Mouse (Mus musculus) MN1 (cell line): Measurements from ENCODE around the gene Dusp16.

Experiments used
- DNase-seq: peaks from one replicate; pipeline ENCODE4 v3.0.0-alpha.2; 2016; ENCODE audit warnings: low spot score

Dusp16 gene

GRCm38 (mm10) chr6:134733800-134734221 lies 58.6 kb downstream of the Dusp16 start:
- DNase-seq, result peak; percentile 87

GRCm38 (mm10) chr6:134732813-134733212 lies 59.6 kb downstream of the Dusp16 start:
- no peak for DNase-seq

DNA sequence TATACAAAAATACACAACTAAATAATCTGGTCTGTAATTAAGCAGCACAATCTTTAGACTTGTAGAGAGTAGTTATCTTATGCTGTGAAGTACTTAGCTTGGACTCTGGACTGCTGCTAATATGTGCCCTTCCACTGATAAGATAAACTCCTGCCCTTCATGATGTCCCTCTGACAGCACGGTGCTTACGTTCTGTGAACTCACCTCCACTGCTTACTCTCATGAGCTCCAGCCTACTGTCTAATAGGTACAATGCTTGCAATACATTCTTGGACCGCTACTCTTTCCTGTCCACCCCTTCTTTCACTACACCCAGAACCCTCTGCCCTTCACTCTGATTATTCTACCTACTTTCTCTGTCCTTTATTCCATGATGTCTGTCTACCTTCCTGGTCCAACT lies 61.4 kb downstream of the Dusp16 start:
- no peak for DNase-seq

DNA sequence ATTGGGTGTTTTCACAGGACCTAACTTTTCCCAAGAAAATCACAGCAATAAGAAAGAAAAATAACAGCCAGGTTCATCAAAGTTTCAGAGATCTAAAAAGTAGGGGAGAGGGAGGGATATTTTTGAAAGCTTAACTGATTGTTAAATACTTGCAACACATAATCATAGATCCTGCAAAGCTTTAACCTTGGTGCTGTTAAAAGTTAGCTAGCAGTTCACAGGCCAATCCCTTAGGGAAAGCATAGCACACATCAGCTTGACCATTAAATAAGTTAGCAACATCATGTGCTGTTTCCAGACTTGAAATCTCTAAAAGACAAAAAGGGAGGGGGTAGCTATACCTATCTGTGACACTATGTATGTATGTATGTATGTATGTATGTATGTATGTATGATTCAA lies 67.0 kb downstream of the Dusp16 start:
- no peak for DNase-seq

DNA sequence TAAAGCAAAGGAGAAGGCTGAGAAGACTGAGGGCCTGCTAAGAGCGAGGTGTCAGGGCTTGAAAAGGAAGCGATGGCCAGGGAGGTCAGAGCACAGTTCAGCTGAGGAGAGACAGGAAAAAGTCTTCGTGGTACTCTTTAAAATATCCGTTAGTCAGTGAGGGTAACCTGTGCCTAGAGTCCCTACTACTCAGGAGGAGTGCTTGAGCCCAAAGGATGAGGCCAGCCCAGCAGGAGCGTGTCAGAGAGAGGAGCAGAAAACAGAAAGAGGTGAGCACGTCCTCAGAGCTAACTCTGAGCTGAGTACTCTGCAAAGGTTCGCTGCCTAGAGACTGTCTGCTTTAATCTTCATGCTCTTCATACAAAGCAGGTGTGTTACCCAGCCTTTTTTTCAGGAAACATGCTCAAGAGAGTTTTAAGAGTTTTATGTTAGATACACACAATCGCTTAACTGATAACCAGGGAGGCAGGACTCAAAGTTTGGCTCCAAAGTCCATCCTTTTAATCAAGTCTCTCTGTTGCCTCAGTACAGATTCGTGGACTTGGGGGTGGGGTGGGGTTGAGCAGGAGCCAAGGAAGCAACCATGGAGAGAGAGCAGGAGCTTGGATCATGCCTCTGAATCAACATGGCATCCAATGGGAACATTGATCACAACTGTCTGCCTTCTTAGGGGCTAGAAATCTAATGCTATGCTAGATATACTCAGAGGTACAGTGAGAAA lies 68.4 kb downstream of the Dusp16 start:
- DNase-seq, result no peak

- no peak for DNase-seq
Observed at GRCm38 (mm10) chr6:134723326-134723725, 69.1 kb downstream of the Dusp16 start.

- DNase-seq, result no peak
Observed at GRCm38 (mm10) chr6:134722906-134723305, 69.5 kb downstream of the Dusp16 start.

DNA sequence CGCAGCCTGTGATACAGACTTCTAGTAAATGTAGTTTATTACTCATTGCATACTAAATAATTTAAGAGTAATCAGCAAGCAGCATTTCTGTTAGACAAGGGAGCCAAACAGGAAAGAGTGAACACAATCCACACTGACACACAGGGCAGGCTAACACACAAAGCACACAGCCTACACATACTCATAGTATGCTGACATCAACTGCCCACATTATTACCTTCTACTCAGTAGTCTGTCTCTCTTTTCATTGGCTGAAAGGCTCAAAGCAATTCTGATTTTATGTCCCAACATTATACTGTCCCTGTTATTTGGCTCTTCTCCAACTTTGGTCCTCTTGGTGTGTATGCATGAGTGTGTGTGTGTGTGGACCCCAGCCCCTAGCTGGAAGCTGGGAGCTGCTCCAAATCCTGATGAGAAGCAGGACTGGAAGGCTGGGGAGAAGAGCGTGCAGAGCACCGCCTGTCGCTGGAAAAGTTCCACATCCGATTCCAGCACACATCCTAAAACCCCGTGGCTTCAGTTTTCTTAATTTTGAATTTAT lies 70.6 kb downstream of the Dusp16 start:
- no peak for DNase-seq

DNA sequence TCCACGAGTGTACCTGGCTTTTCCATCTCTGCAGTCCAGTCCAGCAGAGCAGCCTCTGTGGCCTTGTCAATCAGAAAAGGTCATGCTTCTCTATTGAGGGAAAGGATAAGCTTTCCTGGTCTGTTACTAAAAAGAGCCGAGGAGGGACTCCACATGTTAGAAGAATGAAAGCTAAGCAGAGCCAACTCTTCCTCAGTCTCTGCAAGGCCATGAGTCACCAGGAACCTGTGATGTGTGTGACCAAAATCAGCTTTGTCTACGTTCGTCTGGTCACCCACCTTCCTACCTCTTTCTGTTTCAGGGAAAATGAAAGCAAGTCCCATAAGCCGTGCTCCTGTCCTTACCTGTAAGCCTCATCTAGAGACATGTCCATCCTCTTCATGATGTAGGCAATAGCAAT lies 72.3 kb downstream of the Dusp16 start:
- no peak for DNase-seq

- no peak for DNase-seq
Observed at GRCm38 (mm10) chr6:134719156-134719555, 73.3 kb downstream of the Dusp16 start.

GRCm38 (mm10) chr6:134718668-134719065 lies 73.8 kb downstream of the Dusp16 start:
- no peak for DNase-seq

DNA sequence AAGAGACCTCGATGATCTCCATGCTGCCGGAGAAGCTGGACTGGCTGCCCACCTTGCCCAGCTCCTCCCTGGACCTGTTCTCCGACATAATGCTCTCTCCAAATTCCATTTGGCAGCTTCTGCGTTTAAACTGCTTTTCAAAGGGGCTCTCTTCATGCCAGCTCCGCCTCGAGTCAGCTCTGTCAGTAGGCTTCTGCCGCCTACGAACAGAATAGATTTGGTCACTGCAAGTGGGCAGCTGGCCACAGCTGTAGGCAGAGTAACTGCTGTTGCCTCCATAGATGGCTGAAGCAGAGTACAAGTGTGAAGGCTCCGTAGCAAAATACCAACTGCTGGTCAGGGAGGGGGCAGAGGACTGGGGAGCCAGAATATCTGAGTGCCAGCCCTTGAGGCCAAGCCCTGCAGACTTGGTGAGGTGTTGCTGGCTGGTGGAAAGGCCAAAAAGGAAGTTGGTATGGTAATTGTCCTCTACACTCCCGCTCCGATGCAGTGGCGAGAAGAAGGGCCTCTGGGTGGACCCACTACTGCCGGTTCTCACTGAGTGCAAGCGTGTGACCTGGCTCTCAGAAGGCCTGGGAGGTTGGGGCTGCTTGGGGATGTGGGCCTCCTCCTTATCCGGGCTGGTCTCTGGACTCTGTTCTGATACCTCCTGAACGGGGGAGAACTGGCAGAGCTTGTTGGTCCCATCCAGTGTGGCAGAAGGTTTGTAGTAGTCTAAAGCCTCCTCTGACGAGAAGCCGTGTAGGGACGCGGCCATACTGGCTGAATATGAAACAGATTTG lies 74.3 kb downstream of the Dusp16 start:
- DNase-seq, result no peak

DNA sequence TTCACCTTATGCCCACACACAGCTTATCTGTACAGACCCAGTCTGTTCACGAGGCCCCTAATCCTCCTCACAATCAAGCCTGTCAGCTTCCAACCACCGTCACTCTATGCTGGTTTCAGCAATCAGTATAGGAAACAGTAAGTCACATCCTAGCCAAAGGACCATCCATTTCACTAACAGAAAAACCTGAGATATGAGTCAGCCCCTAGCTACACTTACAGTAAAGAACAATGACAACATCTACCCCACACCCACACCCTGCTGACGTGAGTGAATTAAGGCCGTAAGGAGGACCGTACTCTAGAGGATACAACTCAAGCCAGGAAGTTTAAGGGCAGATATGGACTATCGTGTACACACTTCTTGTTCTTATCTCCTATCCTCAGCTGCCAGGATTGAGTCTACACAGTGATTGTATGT lies 76.2 kb downstream of the Dusp16 start:
- DNase-seq, result no peak

DNA sequence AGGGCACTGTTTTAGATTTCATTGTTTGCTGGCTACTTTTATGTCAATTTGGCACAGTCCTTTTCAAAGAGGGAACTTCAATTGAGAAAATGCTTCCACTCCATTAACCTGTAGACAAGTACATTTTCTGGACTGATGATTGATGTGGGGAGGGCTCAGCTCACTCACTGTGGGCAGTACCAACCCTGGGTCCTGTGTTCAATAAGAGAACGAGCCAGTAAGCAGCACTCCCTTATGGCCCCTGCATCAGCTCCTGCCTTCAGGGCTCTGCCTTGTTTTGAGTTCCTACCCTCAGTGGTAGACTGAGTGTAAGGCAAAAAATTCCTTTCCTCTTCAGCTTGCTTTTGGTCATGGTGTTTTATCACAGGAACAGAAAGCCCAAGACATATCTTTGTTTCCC lies 78.5 kb downstream of the Dusp16 start:
- DNase-seq, result no peak

DNA sequence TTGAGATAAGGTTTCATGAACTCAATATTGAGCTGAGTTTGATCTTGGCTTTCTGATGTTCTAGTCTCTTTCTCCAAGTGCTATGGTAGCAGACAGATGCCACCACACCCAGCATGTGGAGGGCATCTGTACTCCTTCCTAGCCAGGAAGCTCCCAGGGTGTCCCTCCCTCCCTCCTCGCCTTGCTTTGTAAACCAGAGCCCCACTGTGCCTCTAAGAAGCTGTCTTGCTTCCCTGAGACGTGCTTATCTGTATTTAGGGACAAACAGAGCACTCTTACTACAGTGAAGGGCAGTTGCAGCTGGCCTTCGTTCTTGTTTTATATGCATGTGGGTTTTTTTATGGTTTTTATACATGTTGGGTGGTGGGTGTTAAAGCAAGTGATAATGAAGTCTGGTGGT lies 79.1 kb downstream of the Dusp16 start:
- peak; percentile 29 for DNase-seq

DNA sequence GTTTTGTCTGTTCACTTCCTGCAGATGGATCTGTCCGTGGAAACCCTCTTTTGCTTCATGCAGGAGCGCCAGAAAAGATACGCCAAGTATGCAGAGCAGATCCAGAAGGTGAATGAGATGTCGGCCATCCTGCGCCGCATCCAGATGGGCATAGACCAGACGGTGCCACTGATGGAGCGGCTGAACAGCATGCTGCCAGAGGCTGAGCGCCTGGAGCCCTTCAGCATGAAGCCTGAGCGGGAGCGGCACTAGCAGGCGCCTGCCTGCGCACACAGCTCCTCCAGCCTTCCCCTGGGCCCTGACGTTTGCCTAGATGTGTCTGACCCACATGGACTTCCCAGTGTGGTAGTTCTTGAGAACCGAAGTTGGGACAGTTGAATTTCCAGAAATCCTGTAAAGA lies 82.4 kb downstream of the Dusp16 start:
- no peak for DNase-seq

DNA sequence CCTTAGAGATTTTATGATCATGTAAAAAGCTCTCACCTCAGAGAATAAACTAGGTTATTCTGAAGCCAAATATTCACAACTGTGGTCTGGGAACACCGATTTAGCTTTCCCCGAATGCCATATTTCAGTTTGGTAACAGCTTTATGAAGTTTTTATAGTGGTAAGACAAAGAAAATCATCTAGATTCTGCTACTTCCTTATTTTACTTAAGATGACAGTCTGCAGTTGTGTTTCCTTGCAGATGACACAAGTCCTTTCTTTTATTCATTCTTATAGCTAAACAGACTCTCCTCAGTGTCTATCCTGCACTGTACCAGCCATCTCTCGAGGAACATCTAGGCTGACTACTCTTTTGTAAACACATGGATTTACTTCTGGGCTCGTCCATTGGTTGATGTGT lies 86.0 kb downstream of the Dusp16 start:
- DNase-seq, result no peak

GRCm38 (mm10) chr6:134703053-134703690 lies 89.3 kb downstream of the Dusp16 start:
- no peak for DNase-seq

GRCm38 (mm10) chr6:134702184-134702583 lies 90.2 kb downstream of the Dusp16 start:
- DNase-seq, result no peak

- DNase-seq, result no peak
Observed at GRCm38 (mm10) chr6:134701211-134701602, 91.2 kb downstream of the Dusp16 start.

GRCm38 (mm10) chr6:134700451-134701210 lies 91.8 kb downstream of the Dusp16 start:
- DNase-seq, result peak; percentile 16

DNA sequence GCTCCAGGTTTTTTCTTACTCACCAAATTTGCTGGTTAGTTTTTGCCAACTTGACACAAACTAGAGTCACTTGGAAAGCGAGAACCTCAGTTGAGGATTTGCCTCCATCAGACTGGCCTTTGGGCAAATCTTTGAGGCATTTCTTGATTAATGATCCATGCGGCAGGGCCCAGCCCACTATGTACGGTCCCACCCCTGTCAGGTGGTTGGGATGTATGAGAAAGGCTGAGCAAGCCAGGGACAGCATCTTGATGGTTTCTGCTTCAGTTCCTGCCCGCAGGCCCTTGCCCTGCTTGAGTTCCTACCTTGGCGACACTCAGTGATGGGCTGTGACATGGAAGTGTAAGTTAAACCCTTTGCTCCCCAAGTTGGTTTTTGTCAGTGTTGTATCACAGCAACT lies 94.2 kb downstream of the Dusp16 start:
- DNase-seq, result no peak
